Mouse (Mus musculus) megakaryocyte, embryonic 14.5 days (primary cell): ENCODE data around the gene Cish.
"Not testable (repeated sequence)": the region's sequence is repeated elsewhere in the genome, so short reads cannot be mapped to it uniquely, and the experiment has no call there.

Experiments
- FLI1 ChIP-seq: IDR thresholded peaks from 2 replicates; pipeline ENCODE4 v1.6.1; 2012; ENCODE audit warnings: low read length, inconsistent platforms, mixed read lengths
- GATA1 ChIP-seq: IDR thresholded peaks from 3 replicates; pipeline ENCODE4 v1.6.1; 2012; ENCODE audit warnings: mixed read lengths, low read length, inconsistent platforms, borderline replicate concordance

- not testable (repeated sequence) for TF ChIP-seq GATA1, FLI1
Measured at GRCm38 (mm10) chr9:107306673-107307072, 10.8 kb downstream of the Cish start.
